Mouse (Mus musculus) thymus, postnatal 14 days (tissue): ENCODE measurements around the gene Sinhcaf.
A peak's percentile ranks its signal among the peaks of the same experiment; 100 is the strongest.
"Not testable (repeated sequence)": the region's sequence is repeated elsewhere in the genome, so short reads cannot be mapped to it uniquely, and the experiment has no call there.

Experiments used
- DNase-seq: peaks from one replicate; pipeline ENCODE4 v3.0.0; 2021

Sinhcaf gene

GRCm38 (mm10) chr6:148946409-148946742 is at the start of gene Sinhcaf:
Sinhcaf (minus strand) TSS chr6:148946467.
- peak; percentile 100 for DNase-seq

DNA sequence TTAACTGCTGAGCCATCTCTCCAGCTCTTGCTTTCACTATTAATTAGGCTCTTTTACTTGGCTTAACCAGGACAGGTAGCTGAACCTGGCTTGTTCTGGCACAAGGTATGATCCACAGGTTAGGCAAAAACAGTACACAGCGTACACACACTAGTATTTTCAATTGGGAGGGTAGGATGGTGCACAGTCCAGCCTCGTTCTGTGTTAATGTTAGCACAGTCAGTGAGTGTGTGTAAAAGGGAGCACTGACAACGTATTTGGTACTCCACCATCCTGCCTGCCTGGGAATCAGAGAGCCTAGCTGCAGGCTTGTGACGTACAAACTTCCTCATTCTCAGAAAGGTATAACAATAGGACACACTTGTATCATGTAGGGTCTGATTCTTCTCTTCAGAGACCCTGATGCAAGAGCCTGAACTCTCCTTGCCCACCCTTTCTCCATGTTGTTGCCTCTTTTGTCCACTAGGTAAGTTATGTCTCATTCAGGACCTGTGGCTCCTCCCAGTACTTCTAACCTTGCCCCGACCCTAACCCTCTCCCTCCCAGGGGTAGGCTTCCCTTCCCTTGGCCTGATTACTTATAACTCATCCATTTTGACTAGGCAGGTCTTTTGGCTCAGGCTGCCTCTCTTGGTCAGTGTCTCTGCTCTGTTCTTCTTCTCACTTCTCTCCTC is 48.2 kb upstream of the Sinhcaf start:
- no peak for DNase-seq

DNA sequence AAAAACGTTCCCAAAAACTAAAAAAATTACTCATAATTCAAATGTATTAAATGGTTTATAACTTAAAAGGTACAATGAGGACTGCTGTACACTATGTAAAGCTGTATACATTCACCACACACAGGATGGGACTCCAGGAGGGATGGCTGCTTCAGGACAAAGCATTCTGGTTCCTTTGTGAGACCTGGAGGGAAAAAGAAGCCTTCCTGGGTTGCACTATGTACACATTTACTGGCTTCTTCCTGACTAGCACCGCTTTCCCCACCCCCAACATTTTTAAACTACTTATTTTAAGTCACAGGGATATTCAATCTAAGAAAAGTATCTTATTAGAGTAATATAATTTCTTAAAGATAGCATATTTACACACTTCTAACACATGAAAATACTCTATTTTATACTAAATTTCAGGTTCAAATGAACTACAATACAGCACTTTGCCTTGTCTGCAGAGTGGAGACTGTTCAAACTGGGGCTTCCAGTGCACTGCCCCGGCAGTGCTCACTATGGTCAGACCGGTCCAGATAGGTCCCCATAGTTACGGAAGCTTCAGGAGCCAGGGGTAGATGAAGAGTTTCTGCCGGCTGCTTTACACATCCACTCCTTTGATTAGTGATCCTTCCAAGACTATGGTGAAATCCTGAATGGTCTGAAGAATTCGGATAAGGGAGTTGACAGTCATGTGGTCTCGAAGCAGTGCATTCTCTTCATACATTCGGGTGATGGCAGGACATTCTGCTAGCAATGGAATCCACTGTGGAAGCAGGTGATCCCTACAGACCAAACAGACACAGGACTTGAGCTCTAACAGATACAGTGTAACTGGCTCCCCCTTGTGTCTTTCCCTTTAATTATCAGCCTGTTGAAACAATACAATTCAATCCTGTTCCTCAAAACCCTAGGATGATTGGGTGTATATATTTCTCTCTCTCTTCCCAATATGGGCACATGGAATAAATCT is 47.1 kb upstream of the Sinhcaf start:
- no peak for DNase-seq

- no peak for DNase-seq
Measured at GRCm38 (mm10) chr6:148992373-148993116, 46.3 kb upstream of the Sinhcaf start.

DNA sequence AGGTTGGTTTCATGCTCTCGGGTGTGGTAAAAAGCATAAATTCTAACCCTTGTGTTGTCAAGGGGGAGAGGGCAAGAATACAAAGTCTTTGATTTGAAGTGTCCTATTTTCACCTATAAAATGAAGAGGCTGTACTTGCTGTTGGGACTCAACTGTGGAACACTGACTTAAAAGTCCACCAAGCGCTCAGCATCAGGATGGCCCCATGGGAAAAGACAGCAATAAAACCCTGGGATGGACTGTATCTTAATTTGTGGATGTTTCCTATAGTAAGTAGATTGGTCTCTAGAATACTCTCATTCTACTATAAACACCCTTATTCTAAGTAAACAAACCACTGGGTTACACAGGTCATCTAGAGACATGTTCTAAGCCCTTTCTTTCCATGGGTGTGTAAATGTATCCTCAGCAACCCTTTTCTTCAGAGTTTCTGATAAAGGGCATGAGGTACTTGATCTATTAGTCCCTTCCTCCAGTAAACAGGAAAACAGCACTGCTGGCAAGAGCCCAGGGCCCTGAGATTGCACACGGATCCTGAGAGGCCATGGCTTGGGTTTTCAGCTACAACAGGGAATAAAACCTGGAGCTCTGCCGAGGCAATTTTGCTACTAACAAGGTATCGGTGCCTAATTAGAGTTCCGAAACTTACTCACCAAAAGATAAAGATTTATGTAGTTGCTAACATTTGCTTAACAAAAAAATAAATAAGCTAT is 45.5 kb upstream of the Sinhcaf start:
- no peak for DNase-seq

GRCm38 (mm10) chr6:148989792-148990491 is 43.7 kb upstream of the Sinhcaf start:
- not testable (repeated sequence) for DNase-seq

DNA sequence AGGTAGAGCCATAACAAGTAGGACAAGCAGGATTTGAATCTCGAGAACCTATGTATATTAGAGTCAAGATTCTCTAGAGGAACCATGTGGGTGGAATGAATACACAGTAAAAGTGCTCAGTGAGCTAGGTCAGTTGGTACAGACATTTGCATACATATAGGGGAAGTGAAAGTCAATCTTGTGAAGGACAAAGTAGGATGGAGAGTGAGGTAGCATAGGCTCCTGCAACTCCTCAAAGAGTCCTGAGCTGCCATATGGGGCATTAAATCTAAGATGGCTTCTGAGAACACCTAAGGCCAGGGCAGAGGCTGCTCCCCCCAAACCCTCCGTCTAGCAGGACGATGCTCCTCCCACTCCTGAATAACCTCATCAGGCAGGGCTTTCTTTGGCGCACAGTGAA is 39.7 kb upstream of the Sinhcaf start:
- DNase-seq = no peak

GRCm38 (mm10) chr6:148980495-148980894 is 34.2 kb upstream of the Sinhcaf start:
- DNase-seq = no peak

- DNase-seq = no peak
Measured at GRCm38 (mm10) chr6:148975096-148975495, 28.8 kb upstream of the Sinhcaf start.

DNA sequence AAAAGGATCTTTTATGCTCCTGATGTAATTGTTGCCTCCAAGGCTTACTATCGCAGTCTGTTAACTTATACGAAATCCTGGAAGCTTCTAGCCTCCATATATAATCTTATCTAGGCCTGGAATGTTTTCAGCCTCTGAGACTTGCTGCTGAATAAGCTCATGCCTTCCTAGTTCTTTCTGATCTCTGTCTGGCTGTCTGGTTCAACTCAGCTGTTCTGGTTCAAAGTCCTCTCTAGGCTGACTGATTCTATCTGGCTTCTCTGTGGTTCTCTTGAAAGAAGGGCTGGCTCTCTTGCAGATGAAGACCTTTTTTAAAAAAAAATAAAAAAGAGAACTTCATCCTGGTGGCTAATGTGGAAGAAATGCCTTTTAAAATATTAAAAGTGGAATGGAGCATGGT is 26.6 kb upstream of the Sinhcaf start:
- DNase-seq = no peak

DNA sequence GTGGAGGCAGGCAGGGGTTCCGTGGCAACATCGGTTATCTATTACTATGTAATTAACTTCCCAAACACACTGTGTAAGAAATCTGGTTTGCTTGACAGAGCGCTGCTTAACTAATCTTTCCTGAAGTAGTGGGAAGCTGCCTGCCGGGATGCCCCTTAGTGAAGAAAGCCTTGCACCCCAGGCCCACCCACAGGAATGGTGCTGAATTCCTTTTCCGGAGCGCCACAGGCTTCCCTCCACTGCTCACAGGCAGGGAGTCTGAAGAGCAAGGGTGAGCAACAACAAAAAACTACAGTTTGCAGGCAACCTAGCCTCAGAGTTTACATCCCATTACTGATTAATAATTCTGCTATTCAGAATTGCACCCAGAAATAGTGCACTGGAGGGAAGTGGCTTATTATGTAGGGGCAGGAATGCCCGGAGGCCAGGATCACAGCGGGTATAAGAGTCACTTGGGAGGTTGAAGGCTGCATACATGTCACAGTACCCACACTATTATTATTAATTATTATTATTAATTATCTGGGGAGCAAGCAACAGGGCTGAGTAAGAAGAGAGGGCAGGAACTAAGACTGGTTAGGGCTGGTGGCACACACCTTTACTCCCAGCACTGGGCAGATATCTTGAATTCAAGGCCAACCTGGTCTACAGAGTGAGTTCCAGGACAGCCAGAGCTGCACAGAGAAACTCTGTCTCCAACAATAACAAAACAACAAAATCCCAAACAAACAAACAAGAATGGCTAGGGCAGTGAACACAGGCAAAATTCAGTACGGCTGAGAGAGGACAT is 26.0 kb upstream of the Sinhcaf start:
- no peak for DNase-seq

DNA sequence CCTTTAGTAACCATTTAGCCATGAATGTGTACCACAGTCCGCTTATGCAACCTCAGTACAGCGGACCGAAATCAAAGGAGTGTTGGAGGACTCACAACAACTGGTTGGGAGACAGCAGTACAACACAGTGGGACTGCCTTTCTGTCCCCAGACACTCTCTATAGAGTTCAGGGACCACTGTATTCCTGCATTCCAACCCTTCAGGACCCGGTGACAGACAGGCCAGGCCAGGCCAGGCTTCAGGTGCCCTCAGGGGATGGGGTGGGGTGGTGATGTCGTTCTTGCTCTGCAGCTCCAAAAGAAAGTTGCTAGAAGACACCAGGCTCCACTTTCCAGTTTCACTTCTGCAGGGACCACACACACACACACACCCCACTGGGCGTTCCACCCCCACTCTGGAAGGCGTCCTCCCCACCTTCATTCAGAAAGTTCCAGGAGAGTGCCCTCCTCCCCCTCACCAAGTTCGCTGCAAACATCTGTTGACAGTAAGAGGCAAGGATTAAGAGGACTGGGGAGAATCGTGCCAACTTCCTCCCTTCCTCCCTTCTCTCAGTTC is 25.2 kb upstream of the Sinhcaf start:
- no peak for DNase-seq

GRCm38 (mm10) chr6:148961285-148961684 is 15.0 kb upstream of the Sinhcaf start:
- no peak for DNase-seq

DNA sequence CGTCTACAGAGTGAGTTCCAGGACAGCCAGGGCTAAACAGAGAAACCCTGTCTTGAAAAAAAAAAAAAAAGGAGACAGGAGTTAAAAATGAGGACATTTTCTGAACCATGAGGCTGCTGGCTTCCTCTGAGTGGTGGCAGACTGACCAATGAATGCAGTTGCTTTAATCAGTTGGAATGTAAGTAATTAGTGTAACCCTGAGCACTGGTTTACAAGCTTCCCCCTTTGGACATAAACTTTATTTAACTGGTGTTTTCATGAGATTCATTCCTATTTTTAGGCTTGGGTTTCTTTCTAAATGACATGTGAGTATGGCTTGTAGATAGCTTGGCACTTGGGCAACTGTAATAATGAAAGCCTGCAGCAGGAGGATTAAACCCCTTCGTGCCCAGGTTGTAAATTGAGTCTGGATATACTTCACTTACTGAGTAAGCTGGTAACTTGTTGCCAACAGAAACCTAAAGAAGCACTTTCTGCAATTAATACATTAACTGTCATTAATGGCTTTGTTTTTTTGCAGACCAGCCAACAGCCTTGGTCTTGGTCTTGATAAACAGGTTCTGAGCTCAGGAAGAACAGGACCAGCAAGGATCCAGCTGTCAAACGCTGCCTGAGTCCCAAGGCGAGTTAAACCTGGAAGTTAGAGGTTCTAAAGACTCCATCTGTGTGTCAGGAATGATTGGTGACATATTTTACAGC is 13.4 kb upstream of the Sinhcaf start:
- DNase-seq = no peak

DNA sequence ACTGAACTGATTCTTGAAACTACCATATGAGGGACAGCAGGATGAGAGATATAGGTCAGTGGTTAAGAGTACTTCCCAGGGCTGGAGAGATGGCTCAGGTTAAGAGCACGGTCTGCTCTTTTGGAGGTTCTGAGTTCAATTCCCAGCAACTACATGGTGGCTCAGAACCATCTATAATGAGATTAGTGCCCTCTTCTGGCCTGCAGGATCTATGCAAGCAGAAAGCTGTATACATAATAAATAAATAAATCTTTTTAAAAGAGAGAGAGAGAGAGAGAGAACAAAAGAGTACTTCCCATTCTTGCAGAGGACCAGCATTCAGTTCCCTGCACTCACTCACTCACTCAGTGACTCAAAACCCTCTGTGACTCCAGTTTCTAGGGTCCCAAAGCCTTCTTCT is 12.4 kb upstream of the Sinhcaf start:
- peak; percentile 11 for DNase-seq

GRCm38 (mm10) chr6:148957046-148957445 is 10.8 kb upstream of the Sinhcaf start:
- DNase-seq = no peak

DNA sequence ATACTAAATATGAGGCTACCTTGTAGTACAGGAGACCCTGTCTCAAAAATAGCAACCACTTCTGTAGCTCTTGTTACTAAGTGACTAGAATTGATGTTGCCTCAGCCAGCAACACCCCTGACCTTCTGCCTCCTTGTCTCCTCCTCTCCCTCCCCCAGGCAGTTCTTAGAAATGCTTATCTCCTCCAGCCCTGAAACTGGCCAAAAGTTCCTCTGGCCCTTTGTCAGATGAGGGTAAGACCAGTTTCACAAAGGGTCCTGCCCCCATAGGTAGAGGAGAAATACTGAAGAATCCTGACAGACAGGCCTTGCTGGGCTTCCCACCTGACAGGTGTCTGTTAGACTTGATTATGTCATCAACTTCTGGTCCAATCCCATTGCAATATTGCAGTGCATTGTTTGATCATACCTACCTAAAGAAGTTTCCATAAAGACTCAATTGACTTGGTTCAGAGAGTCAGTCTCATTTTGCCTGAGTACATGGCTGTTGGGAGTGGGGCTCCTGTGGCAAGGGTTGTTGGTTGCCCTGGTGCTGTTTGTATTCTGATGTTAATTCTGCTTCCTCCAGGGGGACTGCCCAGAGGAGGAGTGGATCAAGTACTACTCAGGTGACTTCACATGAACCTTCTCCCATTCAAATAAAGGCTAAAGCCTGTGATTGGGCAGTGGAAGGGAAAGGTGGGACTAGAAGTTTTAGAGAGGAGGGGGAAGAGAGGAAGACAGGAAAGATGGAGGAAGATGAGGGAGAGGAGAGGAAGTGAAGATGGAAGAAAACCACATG is 9.6 kb upstream of the Sinhcaf start:
- DNase-seq = no peak

DNA sequence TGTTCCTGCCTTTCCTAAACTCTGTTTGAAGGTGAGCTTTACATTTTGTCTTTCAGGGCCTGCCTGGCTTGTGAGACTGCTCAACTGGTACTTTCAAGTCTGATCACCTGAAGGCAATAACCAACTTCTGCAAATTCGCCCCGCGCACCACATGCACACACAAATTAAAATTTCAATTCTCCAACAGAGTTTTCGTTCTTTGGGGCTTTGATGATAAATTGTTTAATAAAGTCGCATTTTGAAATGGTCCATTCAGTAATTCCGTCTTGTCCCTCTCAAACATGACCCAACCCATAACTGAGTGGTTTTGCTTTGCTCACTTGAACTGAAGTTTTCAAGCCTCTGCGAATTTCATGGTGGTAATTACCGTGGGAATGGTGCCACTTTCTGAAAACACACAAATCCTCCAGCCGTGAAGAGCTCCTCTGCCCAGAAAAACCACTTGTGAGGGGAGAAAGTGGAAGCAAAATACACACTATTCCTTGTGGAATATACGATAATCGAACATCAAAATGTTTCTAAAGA is 676 bp upstream of the Sinhcaf start:
- DNase-seq = no peak
